In genomic region chr8:123729786-123730411, GRCm38 (mm10) we compare ENCODE assay signal across 8 mouse cellular contexts.
DNase-seq lines count a peak whose midpoint lies in the region; ATAC-seq and TF ChIP-seq lines count a peak whose summit lies in the region.

No protein-coding gene starts in this region.

- no peak for TF ChIP-seq CTCF in ES-Bruce4 (IDR thresholded peaks at IDR 0.05; ENCODE audit: low read depth, low read length)
- no peak for TF ChIP-seq CTCF in cortical plate, adult 2 months (IDR thresholded peaks at IDR 0.05; ENCODE audit: extremely low read depth, insufficient read depth, low read length)

- H3K9me3 ChIP-seq in heart, embryonic 16.5 days (replicated peaks; ENCODE audit: control insufficient read depth, low read length) = no peaks in the 10 kb centered on the region
- H3K9me3 ChIP-seq in ES-Bruce4 (replicated peaks; ENCODE audit: control insufficient read depth, insufficient read depth, low read length, poor library complexity, severe bottlenecking) = no peaks in the 10 kb centered on the region
- no peaks in the 10 kb centered on the region for H3K9me3 ChIP-seq in limb, embryonic 14.5 days (ENCODE audit: control insufficient read depth, low read length)

- TF ChIP-seq EP300 in ES-Bruce4 (IDR thresholded peaks at IDR 0.05; ENCODE audit: insufficient read depth, low read depth, low read length) = 0 out of 2 replicates have a peak, but pooled peaks have one; percentile 21

- intact Hi-C loops in heart, postnatal 14 days (cut with DNase I) = no loop called here

- peak overlapping the region; percentile 34; the same call in 1 of the 2 replicates for H3K27ac ChIP-seq in heart, embryonic 16.5 days (ENCODE audit: low read length)
- H3K27ac ChIP-seq in ES-Bruce4 (ENCODE audit: insufficient read depth, low read length) = no peak overlapping the region
- H3K27ac ChIP-seq in cortical plate, adult 2 months (ENCODE audit: insufficient read depth, low read length) = peak overlapping the region; percentile 24
- no peak overlapping the region for H3K27ac ChIP-seq in limb, embryonic 14.5 days (replicated peaks; ENCODE audit: low read depth, low read length)

- peak overlapping the region; percentile 39; the same call in 1 of the 2 replicates for H3K4me2 ChIP-seq in heart, embryonic 16.5 days (ENCODE audit: low read depth, low read length)
- peak overlapping the region; percentile 32; the same call in 1 of the 2 replicates for H3K4me2 ChIP-seq in limb, embryonic 14.5 days (replicated peaks; ENCODE audit: low read depth, low read length, severe bottlenecking)

- no peak overlapping the region for H3K4me3 ChIP-seq in heart, embryonic 16.5 days (ENCODE audit: low read length)
- no peak overlapping the region for H3K4me3 ChIP-seq in ES-Bruce4 (ENCODE audit: low read depth, low read length)
- H3K4me3 ChIP-seq in cortical plate, adult 2 months (ENCODE audit: insufficient read depth, low read length) = no peak overlapping the region
- no peak overlapping the region for H3K4me3 ChIP-seq in limb, embryonic 14.5 days (replicated peaks; ENCODE audit: low read length)

- no peak for DNase-seq in heart, postnatal 14 days
- no peak for DNase-seq in limb, embryonic 14.5 days (ENCODE audit: low spot score)
- no peak for DNase-seq in spleen, adult 12 weeks (ENCODE audit: low spot score)
- no peak for DNase-seq in thymus, adult 18-20 months
- no peak for DNase-seq in testis, postnatal 10 days (ENCODE audit: low spot score)

- 0 out of 2 replicates have a peak, but pooled peaks have one; percentile 2 for ATAC-seq in heart, embryonic 16.5 days (replicated peaks; ENCODE audit: extremely low read depth, insufficient read depth, low FRiP score)
- no peak for ATAC-seq in limb, embryonic 14.5 days (ENCODE audit: low FRiP score, low read depth)

- H3K4me1 ChIP-seq in heart, embryonic 16.5 days (ENCODE audit: control insufficient read depth, insufficient read depth, low read length) = peaks cover 13% of the 10 kb centered on the region; the same call in 1 of the 2 replicates
- no peaks in the 10 kb centered on the region for H3K4me1 ChIP-seq in ES-Bruce4 (ENCODE audit: control insufficient read depth, insufficient read depth, low read length)
- peaks cover 20% of the 10 kb centered on the region for H3K4me1 ChIP-seq in cortical plate, adult 2 months (ENCODE audit: control insufficient read depth, insufficient read depth, low read length)
- H3K4me1 ChIP-seq in limb, embryonic 14.5 days (ENCODE audit: control insufficient read depth, insufficient read depth, low read length) = peaks cover 10% of the 10 kb centered on the region

- TF ChIP-seq POLR2A in ES-Bruce4 (IDR thresholded peaks at IDR 0.05; ENCODE audit: insufficient read depth, low read length) = no peak
- no peak for TF ChIP-seq POLR2A in cortical plate, adult 2 months (IDR thresholded peaks at IDR 0.05; ENCODE audit: extremely low read depth, insufficient read depth, low read length)
- TF ChIP-seq POLR2A in limb, embryonic 14.5 days (IDR thresholded peaks at IDR 0.05; ENCODE audit: borderline replicate concordance, extremely low read depth, insufficient read depth, insufficient read length) = no peak

- no peaks in the 10 kb centered on the region; the same call in 1 of the 2 replicates for H3K27me3 ChIP-seq in heart, embryonic 16.5 days (ENCODE audit: control insufficient read depth, insufficient read depth, low read length)
- no peaks in the 10 kb centered on the region; the same call in 1 of the 2 replicates for H3K27me3 ChIP-seq in ES-Bruce4 (ENCODE audit: control insufficient read depth, insufficient read depth, low read length, poor library complexity, severe bottlenecking)
- H3K27me3 ChIP-seq in limb, embryonic 14.5 days (ENCODE audit: control insufficient read depth, insufficient read depth, low read length) = no peaks in the 10 kb centered on the region

- H3K36me3 ChIP-seq in heart, embryonic 16.5 days (ENCODE audit: control insufficient read depth, insufficient read depth) = no peaks in the 10 kb centered on the region
- no peaks in the 10 kb centered on the region for H3K36me3 ChIP-seq in ES-Bruce4 (ENCODE audit: control insufficient read depth, insufficient read depth, low read length, poor library complexity, severe bottlenecking)
- no peaks in the 10 kb centered on the region for H3K36me3 ChIP-seq in limb, embryonic 14.5 days (ENCODE audit: control insufficient read depth, insufficient read depth, low read length)

- whole genome bisulfite sequencing in heart, embryonic 16.5 days = 52% methylated on average over 13 of the region's 13 CpGs
- 58% methylated on average over 13 of the region's 13 CpGs for WGBS in limb, embryonic 14.5 days

- H3K9ac ChIP-seq in heart, embryonic 16.5 days (ENCODE audit: low read length) = no peak overlapping the region
- peak overlapping the region; percentile 7; the same call in 1 of the 2 replicates for H3K9ac ChIP-seq in ES-Bruce4 (ENCODE audit: low read depth, poor library complexity, severe bottlenecking)
- no peak overlapping the region for H3K9ac ChIP-seq in limb, embryonic 14.5 days (ENCODE audit: low read depth, low read length, severe bottlenecking)

Comparison
In these comparisons a context has a peak if more than half of its experiments do, and no peak if none do; other contexts are left out.
1. H3K27ac ChIP-seq: peak in heart, embryonic 16.5 days (single experiment) and cortical plate, adult 2 months (single experiment); none in ES-Bruce4 (single experiment) and limb, embryonic 14.5 days (single experiment).